Mouse (Mus musculus): ENCODE data around the gene Nadk. TPM values are rescaled to one million over a fixed set of nuclear protein-coding genes. Genes with fewer than 3 reads are reported as not detected.

Gene Nadk
- polyA plus RNA-seq, 2 experiments, result 78.8 to 87.9 TPM

- no peaks in the 10 kb centered on the region for H3K4me1 ChIP-seq (ENCODE audit: control insufficient read depth, insufficient read depth, low read length)
- peaks cover 77% of the 10 kb centered on the region for H3K36me3 ChIP-seq (ENCODE audit: control insufficient read depth, insufficient read depth, low read length)
- TF ChIP-seq POLR2A (IDR thresholded peaks at IDR 0.05; ENCODE audit: borderline replicate concordance, extremely low read depth, insufficient read depth, insufficient read length), result no peak
- no peak overlapping the region for H3K9ac ChIP-seq (ENCODE audit: low read depth, low read length, severe bottlenecking)
- H3K27ac ChIP-seq (replicated peaks; ENCODE audit: low read depth, low read length), result no peak overlapping the region
- ATAC-seq (ENCODE audit: low FRiP score, low read depth), result no peak
- H3K27me3 ChIP-seq (ENCODE audit: control insufficient read depth, insufficient read depth, low read length), result no peaks in the 10 kb centered on the region
- no peak for DNase-seq (ENCODE audit: low spot score)
- WGBS, result 91% methylated on average over 6 of the region's 6 CpGs
- H3K4me2 ChIP-seq (replicated peaks; ENCODE audit: low read depth, low read length, severe bottlenecking), result no peak overlapping the region
- no peaks in the 10 kb centered on the region for H3K9me3 ChIP-seq (ENCODE audit: control insufficient read depth, low read length)
- no peak overlapping the region for H3K4me3 ChIP-seq (replicated peaks; ENCODE audit: low read length)
Observed at GRCm38 (mm10) chr4:155582279-155582905, 20.2 kb downstream of the Nadk start.

- Histone ChIP-seq H3K27ac (replicated peaks; ENCODE audit: low read depth, low read length) (no peak overlapping the region), H3K27me3 (ENCODE audit: control insufficient read depth, insufficient read depth, low read length) (no peaks in the 10 kb centered on the region), H3K9me3 (ENCODE audit: control insufficient read depth, low read length) (no peaks in the 10 kb centered on the region), H3K9ac (ENCODE audit: low read depth, low read length, severe bottlenecking) (no peak overlapping the region), H3K36me3 (ENCODE audit: control insufficient read depth, insufficient read depth, low read length) (peaks cover 65% of the 10 kb centered on the region), H3K4me2 (replicated peaks; ENCODE audit: low read depth, low read length, severe bottlenecking) (no peak overlapping the region), H3K4me1 (ENCODE audit: control insufficient read depth, insufficient read depth, low read length) (no peaks in the 10 kb centered on the region), H3K4me3 (replicated peaks; ENCODE audit: low read length) (no peak overlapping the region)
- TF ChIP-seq POLR2A (IDR thresholded peaks at IDR 0.05; ENCODE audit: borderline replicate concordance, extremely low read depth, insufficient read depth, insufficient read length), result no peak
- ATAC-seq (ENCODE audit: low FRiP score, low read depth), result no peak
- 91% methylated on average over 5 of the region's 5 CpGs for WGBS
- DNase-seq (ENCODE audit: low spot score), result no peak
Observed at GRCm38 (mm10) chr4:155589356-155589755, 27.2 kb downstream of the Nadk start.

GRCm38 (mm10) chr4:155591012-155591719 is 29.0 kb downstream of the Nadk start:
- no peak for TF ChIP-seq POLR2A (IDR thresholded peaks at IDR 0.05; ENCODE audit: borderline replicate concordance, extremely low read depth, insufficient read depth, insufficient read length)
- 88% methylated on average over 7 of the region's 7 CpGs for WGBS
- Histone ChIP-seq H3K4me2 (replicated peaks; ENCODE audit: low read depth, low read length, severe bottlenecking) (no peak overlapping the region), H3K4me1 (ENCODE audit: control insufficient read depth, insufficient read depth, low read length) (no peaks in the 10 kb centered on the region), H3K9me3 (ENCODE audit: control insufficient read depth, low read length) (no peaks in the 10 kb centered on the region), H3K9ac (ENCODE audit: low read depth, low read length, severe bottlenecking) (no peak overlapping the region), H3K27ac (replicated peaks; ENCODE audit: low read depth, low read length) (no peak overlapping the region), H3K36me3 (ENCODE audit: control insufficient read depth, insufficient read depth, low read length) (peaks cover 47% of the 10 kb centered on the region), H3K27me3 (ENCODE audit: control insufficient read depth, insufficient read depth, low read length) (no peaks in the 10 kb centered on the region), H3K4me3 (replicated peaks; ENCODE audit: low read length) (no peak overlapping the region)
- ATAC-seq (ENCODE audit: low FRiP score, low read depth) (no peak), DNase-seq (ENCODE audit: low spot score) (no peak)

GRCm38 (mm10) chr4:155593780-155594179 is 31.6 kb downstream of the Nadk start:
- H3K4me3 ChIP-seq (replicated peaks; ENCODE audit: low read length), result no peak overlapping the region
- WGBS, result 43% methylated on average over 1 of the region's 1 CpGs
- ATAC-seq (ENCODE audit: low FRiP score, low read depth), result no peak
- peaks cover 21% of the 10 kb centered on the region for H3K36me3 ChIP-seq (ENCODE audit: control insufficient read depth, insufficient read depth, low read length)
- H3K4me2 ChIP-seq (replicated peaks; ENCODE audit: low read depth, low read length, severe bottlenecking), result no peak overlapping the region
- no peaks in the 10 kb centered on the region for H3K9me3 ChIP-seq (ENCODE audit: control insufficient read depth, low read length)
- H3K4me1 ChIP-seq (ENCODE audit: control insufficient read depth, insufficient read depth, low read length), result no peaks in the 10 kb centered on the region
- no peaks in the 10 kb centered on the region for H3K27me3 ChIP-seq (ENCODE audit: control insufficient read depth, insufficient read depth, low read length)
- TF ChIP-seq POLR2A (IDR thresholded peaks at IDR 0.05; ENCODE audit: borderline replicate concordance, extremely low read depth, insufficient read depth, insufficient read length), result no peak
- H3K9ac ChIP-seq (ENCODE audit: low read depth, low read length, severe bottlenecking), result no peak overlapping the region
- no peak for DNase-seq (ENCODE audit: low spot score)
- no peak overlapping the region for H3K27ac ChIP-seq (replicated peaks; ENCODE audit: low read depth, low read length)

- Histone ChIP-seq H3K4me2 (replicated peaks; ENCODE audit: low read depth, low read length, severe bottlenecking) (no peak overlapping the region), H3K9ac (ENCODE audit: low read depth, low read length, severe bottlenecking) (no peak overlapping the region), H3K9me3 (ENCODE audit: control insufficient read depth, low read length) (no peaks in the 10 kb centered on the region), H3K36me3 (ENCODE audit: control insufficient read depth, insufficient read depth, low read length) (0 out of 2 replicates have a peak, but pooled peaks cover 3% of the 10 kb centered on the region), H3K4me1 (ENCODE audit: control insufficient read depth, insufficient read depth, low read length) (0 out of 2 replicates have a peak, but pooled peaks cover 4% of the 10 kb centered on the region), H3K27ac (replicated peaks; ENCODE audit: low read depth, low read length) (no peak overlapping the region), H3K27me3 (ENCODE audit: control insufficient read depth, insufficient read depth, low read length) (no peaks in the 10 kb centered on the region), H3K4me3 (replicated peaks; ENCODE audit: low read length) (no peak overlapping the region)
- DNase-seq (ENCODE audit: low spot score) (no peak), ATAC-seq (ENCODE audit: low FRiP score, low read depth) (no peak)
- WGBS, result 85% methylated on average over 3 of the region's 3 CpGs
- no peak for TF ChIP-seq POLR2A (IDR thresholded peaks at IDR 0.05; ENCODE audit: borderline replicate concordance, extremely low read depth, insufficient read depth, insufficient read length)
Observed at GRCm38 (mm10) chr4:155595777-155596176, 33.6 kb downstream of the Nadk start.

Measured in limb, embryonic 14.5 days (tissue).